Mouse (Mus musculus) frontal cortex, postnatal 36 days (tissue): Measurements from ENCODE around the gene Krt12.
A peak's percentile ranks its signal among the peaks of the same experiment; 100 is the strongest.

ENCODE experiments used
- DNase-seq, 2 experiments: peaks; one replicate each; pipeline ENCODE4 v3.0.0; 2022; ENCODE audit warnings: low spot score in 2 of 2

Gene Krt12

GRCm38 (mm10) chr11:99398832-99399231 is 23.2 kb downstream of the Krt12 start:
- no peak for DNase-seq

GRCm38 (mm10) chr11:99398084-99398483 is 24.0 kb downstream of the Krt12 start:
- DNase-seq: no peak

GRCm38 (mm10) chr11:99396661-99397060 is 25.4 kb downstream of the Krt12 start:
- DNase-seq: no peak

GRCm38 (mm10) chr11:99396034-99396433 is 26.0 kb downstream of the Krt12 start:
- no peak for DNase-seq

DNA sequence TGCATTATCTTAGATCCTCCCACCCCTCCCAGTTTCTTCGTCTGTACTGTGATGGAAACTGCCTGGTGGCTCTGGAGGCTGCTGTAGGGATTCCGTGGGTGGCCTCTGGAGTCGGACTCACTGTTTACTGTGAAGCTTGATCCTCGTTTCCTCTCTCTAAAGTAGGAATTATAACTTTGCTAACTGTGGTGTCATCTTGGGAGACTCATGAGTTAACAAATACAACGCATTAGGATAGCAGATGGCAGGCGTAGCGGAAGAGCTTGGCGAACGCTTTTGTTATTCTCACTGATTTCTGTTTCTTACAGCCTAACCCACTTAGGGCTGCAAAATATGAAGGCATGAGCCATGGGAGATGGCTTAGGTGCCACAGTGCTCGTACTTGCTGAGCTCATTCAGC is 29.6 kb downstream of the Krt12 start:
- DNase-seq: peak in 1 of 2 experiments; percentile 28

GRCm38 (mm10) chr11:99391375-99391774 is 30.7 kb downstream of the Krt12 start:
- no peak for DNase-seq

DNA sequence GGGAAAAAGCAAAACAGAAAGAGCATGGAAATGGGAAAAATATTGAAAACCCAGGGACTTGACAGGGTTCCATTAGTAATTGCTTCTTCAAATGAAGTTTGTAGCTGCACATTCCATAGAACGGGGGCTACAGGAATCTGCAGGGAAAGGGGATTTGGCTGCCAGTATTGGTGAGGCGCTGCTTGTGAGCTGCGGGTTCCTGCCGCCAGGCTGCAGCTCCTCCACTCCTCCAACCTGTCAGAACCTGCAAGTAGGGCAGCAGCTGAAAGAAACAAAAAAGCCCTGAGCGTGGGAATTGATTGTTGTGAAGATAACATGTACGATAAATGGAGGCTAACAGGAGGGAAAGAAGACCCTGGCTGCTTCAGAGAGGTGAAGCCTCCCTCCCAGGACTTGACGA is 31.2 kb downstream of the Krt12 start:
- DNase-seq: no peak

DNA sequence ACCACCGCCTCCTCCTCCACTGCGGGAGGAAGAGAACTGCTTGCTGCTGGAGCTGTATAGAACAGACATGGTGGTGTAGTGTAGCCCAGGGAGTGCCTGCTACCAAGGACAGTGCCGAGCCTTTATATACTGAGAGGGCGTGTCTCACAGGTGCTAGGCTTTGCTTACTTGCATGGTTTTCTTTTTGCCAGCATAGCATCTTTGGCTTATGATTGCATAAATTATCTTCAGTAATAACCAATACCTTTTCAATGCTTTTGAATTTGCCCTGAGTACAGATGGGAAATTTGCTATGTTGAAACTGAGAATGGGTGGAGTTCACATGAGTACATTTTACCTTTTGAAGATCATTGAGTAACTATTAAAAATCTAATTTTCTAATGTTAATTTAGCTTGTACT is 32.8 kb downstream of the Krt12 start, which contains the start of gene Krt10:
Gene Krt10, minus strand, starts transcription at position 101 of the 400 bp plus-strand sequence.
- DNase-seq: no peak

GRCm38 (mm10) chr11:99388661-99389060 is 33.4 kb downstream of the Krt12 start:
- no peak for DNase-seq

DNA sequence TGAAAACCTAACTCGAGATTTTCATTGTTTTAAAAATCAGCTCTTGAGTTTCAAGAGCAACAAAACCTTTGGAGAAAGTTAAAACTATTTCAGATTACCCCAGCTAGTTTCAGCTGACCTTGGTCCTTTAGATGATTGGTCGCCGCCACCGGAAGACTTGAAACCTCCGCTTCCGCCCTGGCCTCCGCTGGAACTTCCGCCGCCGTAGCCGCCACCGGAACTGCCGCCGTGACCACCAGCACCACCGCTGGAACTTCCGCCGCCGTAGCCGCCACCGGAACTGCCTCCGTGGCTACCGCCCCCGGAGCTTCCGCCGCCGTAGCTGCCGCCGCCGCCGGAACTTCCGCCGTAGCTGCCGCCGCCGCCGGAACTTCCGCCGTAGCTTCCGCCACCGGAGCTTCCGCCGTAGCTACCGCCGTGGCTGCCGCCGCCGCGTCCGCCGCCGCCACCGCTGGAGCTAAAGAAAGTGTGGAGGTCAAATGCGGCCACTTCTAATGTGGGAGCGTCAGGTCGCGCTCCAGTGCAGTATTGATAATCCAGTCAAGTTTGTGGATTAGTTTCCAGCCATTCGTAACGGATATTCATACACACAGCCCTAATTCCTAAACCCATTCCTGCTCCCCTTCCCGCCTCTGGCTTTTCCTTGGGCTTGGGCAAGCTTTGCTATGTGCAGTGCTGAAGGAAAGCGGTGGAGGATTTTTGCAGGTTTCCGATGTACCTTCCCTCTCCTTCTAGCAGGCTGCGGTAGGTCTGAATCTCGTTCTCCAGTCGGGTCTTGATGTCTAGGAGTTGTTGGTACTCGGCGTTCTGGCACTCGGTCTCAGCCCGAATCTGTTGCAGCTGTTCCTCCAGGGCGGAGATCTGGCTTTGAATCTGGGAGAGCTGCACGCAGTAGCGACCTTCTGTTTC is 36.0 kb downstream of the Krt12 start:
- DNase-seq: peak; percentile 86 to 91

- peak; percentile 69 to 84 for DNase-seq
Measured at GRCm38 (mm10) chr11:99379568-99379967, 42.5 kb downstream of the Krt12 start.

DNA sequence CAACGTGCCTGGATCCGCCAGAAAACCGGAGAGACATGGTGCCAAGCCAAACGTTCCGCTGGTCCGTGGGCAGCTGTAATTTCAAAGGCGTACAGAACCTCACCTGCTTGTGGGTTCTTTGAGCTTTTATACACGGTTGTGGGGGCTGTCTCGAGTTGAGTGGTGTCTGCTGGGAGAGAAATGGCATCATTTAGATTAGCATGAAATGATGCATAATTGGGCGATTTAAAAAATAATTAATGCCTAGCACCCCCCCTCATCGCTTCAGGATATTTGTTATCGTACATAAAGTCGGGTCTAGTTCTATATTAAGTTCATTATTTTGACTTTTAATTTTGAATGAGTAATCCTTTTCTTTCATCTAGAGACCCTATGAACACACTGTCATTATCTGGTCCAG is 47.3 kb downstream of the Krt12 start, which contains the start of gene Krt28:
Gene Krt28, minus strand, starts transcription at position 101 of the 400 bp plus-strand sequence.
- no peak for DNase-seq

- DNase-seq: peak; percentile 63 to 81
Measured at GRCm38 (mm10) chr11:99369853-99370451, 52.1 kb downstream of the Krt12 start.

DNA sequence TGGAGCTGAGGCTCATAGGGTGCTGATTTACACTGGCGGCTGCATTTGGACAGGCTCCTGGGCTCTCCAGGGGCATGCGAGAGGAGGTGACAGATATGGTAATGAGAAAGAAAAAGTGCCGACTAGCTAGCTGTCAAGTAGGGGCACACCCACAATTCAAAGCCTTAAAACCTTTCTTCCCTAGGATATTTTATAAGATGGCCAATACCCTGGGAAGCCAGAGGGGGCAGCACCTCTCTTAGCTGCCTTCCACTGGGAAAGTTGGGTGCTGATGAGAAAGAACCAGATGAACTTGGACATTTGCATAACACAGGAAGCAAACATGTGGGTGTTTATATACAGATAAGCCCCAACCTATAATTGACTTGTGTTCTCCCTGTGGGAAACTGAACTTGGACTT is 52.8 kb downstream of the Krt12 start:
- DNase-seq: no peak

DNA sequence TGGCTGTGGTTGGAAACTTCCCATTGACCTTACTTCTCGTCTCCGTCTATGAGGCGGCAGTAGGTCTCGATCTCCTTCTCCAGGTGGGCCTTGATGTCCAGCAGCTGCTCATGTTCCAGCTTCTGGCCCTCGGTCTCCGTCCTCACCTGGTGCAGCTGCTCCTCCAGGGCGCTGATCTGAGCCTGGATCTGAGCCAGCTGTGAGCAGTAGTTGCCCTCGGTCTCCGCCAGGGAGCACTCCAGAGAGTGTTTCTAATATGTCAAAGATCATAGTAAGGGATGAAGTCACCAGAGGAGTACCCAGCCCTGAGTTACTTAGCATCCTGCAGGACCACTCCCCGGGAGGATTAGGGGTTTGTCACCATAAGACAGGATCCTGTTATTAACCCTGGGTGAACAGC is 55.3 kb downstream of the Krt12 start:
- DNase-seq: no peak
